Mouse (Mus musculus) intestine, embryonic 14.5 days (tissue): ENCODE data around the gene Comt. TPM values are rescaled to one million over a fixed set of nuclear protein-coding genes. Genes with fewer than 3 reads are reported as not detected.

ENCODE experiments used
- ATAC-seq: fragments of 200-750 bp; cut with Nextera tagmentation; replicated peaks from 2 replicates; pipeline ENCODE4 v1.8.0; 2017; ENCODE audit warnings: low read depth, moderate number of reproducible peaks, moderate TSS enrichment, moderate library complexity; ENCODE audit not compliant: low FRiP score, low TSS enrichment
- DNase-seq: peaks from one replicate; pipeline ENCODE4 v3.0.0-alpha.2; 2018; ENCODE audit warnings: low spot score
- H3K27ac ChIP-seq: fragments of 300-500 bp; sonication (generic); 2 replicates; pipeline ENCODE4 v1.5.1; 2014; ENCODE audit warnings: low read depth, mild to moderate bottlenecking, control low read depth
- H3K27me3 ChIP-seq: fragments of 300-500 bp; sonication (generic); replicated peaks from 2 replicates; pipeline ENCODE4 v1.6.1; 2014; ENCODE audit warnings: low read length, control low read depth; ENCODE audit not compliant: control insufficient read depth, insufficient read depth
- H3K36me3 ChIP-seq: fragments of 300-500 bp; sonication (generic); 2 replicates; pipeline ENCODE4 v1.6.1; 2014; ENCODE audit warnings: low read length, control low read depth; ENCODE audit not compliant: control insufficient read depth, insufficient read depth
- H3K4me1 ChIP-seq: fragments of 300-500 bp; sonication (generic); replicated peaks from 2 replicates; pipeline ENCODE4 v1.6.1; 2014; ENCODE audit warnings: low read length, control low read depth, mixed read lengths; ENCODE audit not compliant: control insufficient read depth, insufficient read depth
- H3K4me2 ChIP-seq: fragments of 300-500 bp; sonication (generic); 2 replicates; pipeline ENCODE4 v1.6.1; 2014; ENCODE audit warnings: low read length
- H3K4me3 ChIP-seq: fragments of 300-500 bp; sonication (generic); 2 replicates; pipeline ENCODE4 v1.5.1; 2014; ENCODE audit warnings: low read depth, low read length, control low read depth, mixed read lengths
- H3K9ac ChIP-seq: fragments of 300-500 bp; sonication (generic); 2 replicates; pipeline ENCODE4 v1.6.1; 2014; ENCODE audit warnings: mild to moderate bottlenecking, low read length
- H3K9me3 ChIP-seq: fragments of 300-500 bp; sonication (generic); 2 replicates; pipeline ENCODE4 v1.6.1; 2016; ENCODE audit warnings: low read length, control low read depth; ENCODE audit not compliant: control insufficient read depth
- WGBS: fragments of 180-500 bp; shearing (Covaris S2); extraction: QIAGEN DNeasy Blood & Tissue Kit; methylation state at CpG from one replicate; pipeline ENCODE4 v1.1.7; 2014; 5-methylcytosine and 5-hydroxymethylcytosine counted together
- polyA plus RNA-seq: library from polyadenylated mRNA; unstranded; fragments of >200 nt; fragmentation: Nextera tagmentation; extraction: Ambion mirVana; gene quantifications from 2 replicates; pipeline ENCODE4 v1.2.1, GENCODE M21; 2014

Comt gene
- polyA plus RNA-seq, 1 experiment from 2014 or later, result 95.6 TPM

DNA sequence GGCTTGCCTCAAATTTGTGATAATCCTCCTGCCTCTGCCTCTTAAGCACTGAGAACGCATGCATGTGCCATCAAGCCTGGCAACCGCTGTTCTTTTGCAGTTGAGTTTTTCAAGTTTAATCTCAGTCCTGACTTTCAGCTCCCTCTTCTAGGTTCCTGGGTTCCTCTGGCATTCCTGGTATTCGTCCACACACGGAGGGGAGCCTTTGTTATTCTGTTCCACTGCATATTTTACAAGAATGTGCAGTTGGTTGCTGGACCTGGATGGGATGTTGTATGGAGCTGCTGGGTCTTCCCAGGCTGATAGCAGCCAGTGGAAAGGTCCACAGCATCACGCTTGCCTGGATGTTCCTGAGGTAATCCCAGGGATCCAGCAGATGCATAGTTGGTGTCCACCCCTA is 41.2 kb downstream of the Comt start:
- H3K9ac ChIP-seq, result no peak overlapping the region
- H3K4me1 ChIP-seq, result peaks cover 37% of the 10 kb centered on the region
- H3K4me2 ChIP-seq, result no peak overlapping the region
- ATAC-seq (no peak), DNase-seq (no peak)
- H3K27me3 ChIP-seq, result no peaks in the 10 kb centered on the region
- no peaks in the 10 kb centered on the region for H3K9me3 ChIP-seq
- WGBS, result 61% methylated on average over 5 of the region's 5 CpGs
- no peaks in the 10 kb centered on the region for H3K36me3 ChIP-seq
- H3K4me3 ChIP-seq, result no peak overlapping the region
- H3K27ac ChIP-seq, result no peak overlapping the region

- ATAC-seq (no peak), DNase-seq (no peak)
These were observed 42.0 kb downstream of the Comt start for GRCm38 (mm10) chr16:18384659-18385058.

DNA sequence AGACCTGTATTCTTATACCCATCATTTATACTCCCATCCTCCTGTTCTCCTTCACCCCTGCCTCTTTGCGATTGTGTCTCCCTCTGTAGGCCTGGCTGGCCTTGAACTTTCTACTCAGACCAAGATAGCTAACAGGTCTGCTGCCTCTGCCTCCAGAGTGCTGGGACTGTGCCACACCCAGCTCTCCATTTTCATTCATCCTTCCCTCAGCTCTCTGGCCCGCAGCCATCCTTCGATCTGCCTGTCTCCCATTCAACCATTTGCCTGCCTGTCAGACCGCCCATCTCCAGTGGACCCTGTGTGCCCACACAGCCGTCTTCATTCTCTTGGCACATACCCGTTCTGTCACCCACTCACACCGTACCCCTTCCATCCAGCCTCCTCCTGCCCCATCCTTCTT is 42.4 kb downstream of the Comt start:
- Histone ChIP-seq H3K4me1 (peaks cover 38% of the 10 kb centered on the region), H3K27ac (no peak overlapping the region), H3K27me3 (no peaks in the 10 kb centered on the region), H3K9ac (no peak overlapping the region), H3K9me3 (no peaks in the 10 kb centered on the region), H3K36me3 (no peaks in the 10 kb centered on the region), H3K4me3 (no peak overlapping the region), H3K4me2 (no peak overlapping the region)
- DNase-seq (no peak), ATAC-seq (no peak)
- 78% methylated on average over 7 of the region's 7 CpGs for WGBS

More at GRCm38 (mm10) chr16:18384659-18385058, 42.0 kb downstream of the Comt start:
- Histone ChIP-seq H3K4me3 (no peak overlapping the region), H3K27ac (no peak overlapping the region), H3K27me3 (no peaks in the 10 kb centered on the region), H3K4me2 (no peak overlapping the region), H3K9me3 (no peaks in the 10 kb centered on the region), H3K9ac (no peak overlapping the region), H3K4me1 (peaks cover 38% of the 10 kb centered on the region), H3K36me3 (no peaks in the 10 kb centered on the region)
- 84% methylated on average over 8 of the region's 8 CpGs for WGBS

GRCm38 (mm10) chr16:18383756-18384155 is 42.9 kb downstream of the Comt start:
- Histone ChIP-seq H3K4me1 (peaks cover 33% of the 10 kb centered on the region), H3K27me3 (no peaks in the 10 kb centered on the region), H3K27ac (no peak overlapping the region), H3K4me3 (no peak overlapping the region), H3K9me3 (no peaks in the 10 kb centered on the region), H3K36me3 (no peaks in the 10 kb centered on the region), H3K4me2 (no peak overlapping the region), H3K9ac (no peak overlapping the region)
- ATAC-seq, result no peak
- WGBS, result 12% methylated on average over 3 of the region's 3 CpGs
- no peak for DNase-seq

- no peaks in the 10 kb centered on the region for H3K36me3 ChIP-seq
- no peaks in the 10 kb centered on the region for H3K9me3 ChIP-seq
- 70% methylated on average over 9 of the region's 9 CpGs for WGBS
- no peak overlapping the region for H3K9ac ChIP-seq
- H3K27me3 ChIP-seq, result no peaks in the 10 kb centered on the region
- H3K27ac ChIP-seq, result no peak overlapping the region
- H3K4me1 ChIP-seq, result peaks cover 32% of the 10 kb centered on the region
- DNase-seq, result no peak
- no peak overlapping the region for H3K4me3 ChIP-seq
- H3K4me2 ChIP-seq, result no peak overlapping the region
- no peak for ATAC-seq
These were observed 43.5 kb downstream of the Comt start for GRCm38 (mm10) chr16:18383045-18383726.

GRCm38 (mm10) chr16:18381621-18382258 is 44.9 kb downstream of the Comt start:
- Histone ChIP-seq H3K4me3 (no peak overlapping the region), H3K36me3 (no peaks in the 10 kb centered on the region), H3K4me1 (peaks cover 26% of the 10 kb centered on the region), H3K9ac (no peak overlapping the region), H3K9me3 (no peaks in the 10 kb centered on the region), H3K27me3 (no peaks in the 10 kb centered on the region), H3K27ac (peak overlapping the region; percentile 65), H3K4me2 (no peak overlapping the region)
- ATAC-seq (peak; percentile 46), DNase-seq (no peak)
- WGBS, result 49% methylated on average over 6 of the region's 6 CpGs

- WGBS, result 50% methylated on average over 6 of the region's 6 CpGs
- no peak overlapping the region for H3K4me3 ChIP-seq
- DNase-seq (no peak), ATAC-seq (0 out of 2 replicates have a peak, but pooled peaks have one; percentile 29)
- no peaks in the 10 kb centered on the region for H3K9me3 ChIP-seq
- no peak overlapping the region for H3K4me2 ChIP-seq
- peaks cover 26% of the 10 kb centered on the region for H3K4me1 ChIP-seq
- no peak overlapping the region; the same call in 1 of the 2 replicates for H3K27ac ChIP-seq
- H3K36me3 ChIP-seq, result no peaks in the 10 kb centered on the region
- H3K9ac ChIP-seq, result no peak overlapping the region
- no peaks in the 10 kb centered on the region for H3K27me3 ChIP-seq
These were observed 46.1 kb downstream of the Comt start for GRCm38 (mm10) chr16:18380495-18381063.

DNA sequence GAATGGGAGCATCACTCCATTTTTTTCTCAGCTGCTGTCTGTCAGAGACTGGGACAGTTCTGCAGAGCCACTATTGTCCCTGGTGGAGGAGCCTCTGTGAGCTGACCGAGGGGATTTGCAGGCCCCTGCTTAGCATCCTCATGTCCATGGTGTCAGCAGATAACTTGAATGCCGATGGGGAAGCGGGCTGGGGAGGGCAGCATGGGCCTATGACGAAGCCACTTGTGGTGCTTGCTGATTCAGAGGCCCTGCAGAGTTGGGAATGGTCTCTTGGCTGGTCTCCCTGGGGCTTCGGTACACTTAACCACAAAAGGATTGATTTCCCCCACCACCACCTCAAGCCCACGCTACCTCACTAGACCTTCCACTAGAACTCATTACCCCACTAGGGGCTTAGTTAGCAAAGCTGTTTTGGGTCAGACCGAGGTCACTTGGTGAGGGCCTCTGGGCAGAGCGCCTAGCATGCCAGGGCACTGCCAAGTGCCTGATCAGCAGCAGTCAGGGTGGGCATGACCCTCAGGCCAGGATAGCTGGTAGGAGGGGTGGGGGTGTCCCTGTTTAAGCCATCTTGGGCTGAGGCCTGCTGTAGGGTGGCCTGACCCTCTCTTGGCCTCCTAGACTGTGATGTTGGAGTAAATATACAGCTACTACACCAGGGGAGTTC is 47.2 kb downstream of the Comt start:
- H3K36me3 ChIP-seq, result no peaks in the 10 kb centered on the region
- no peaks in the 10 kb centered on the region for H3K9me3 ChIP-seq
- H3K4me1 ChIP-seq, result peaks cover 26% of the 10 kb centered on the region
- H3K4me3 ChIP-seq, result no peak overlapping the region
- H3K27me3 ChIP-seq, result no peaks in the 10 kb centered on the region
- DNase-seq (no peak), ATAC-seq (no peak)
- H3K27ac ChIP-seq, result no peak overlapping the region
- WGBS, result 80% methylated on average over 8 of the region's 8 CpGs
- H3K4me2 ChIP-seq, result no peak overlapping the region
- H3K9ac ChIP-seq, result no peak overlapping the region
